Mouse (Mus musculus) stomach, postnatal 0 days (tissue): Measurements from ENCODE around the gene 4833439L19Rik. TPM values are rescaled to one million over a fixed set of nuclear protein-coding genes. Genes with fewer than 3 reads are reported as not detected.
A peak's percentile ranks its signal among the peaks of the same experiment; 100 is the strongest.

ENCODE experiments used
- ATAC-seq: fragments of 200-750 bp; cut with Nextera tagmentation; 2 replicates; pipeline ENCODE4 v1.8.0; 2017; ENCODE audit not compliant: low FRiP score, low TSS enrichment
- DNase-seq: peaks from one replicate; pipeline ENCODE4 v3.0.0-alpha.2; 2016; ENCODE audit warnings: low spot score
- H3K27ac ChIP-seq: fragments of 300-500 bp; sonication (generic); replicated peaks from 2 replicates; pipeline ENCODE4 v1.5.1; 2014; ENCODE audit warnings: mild to moderate bottlenecking, control low read depth
- H3K27me3 ChIP-seq: fragments of 300-500 bp; sonication (generic); 2 replicates; pipeline ENCODE4 v1.6.1; 2014; ENCODE audit warnings: low read length; ENCODE audit not compliant: control insufficient read depth, insufficient read depth
- H3K36me3 ChIP-seq: fragments of 300-500 bp; sonication (generic); 2 replicates; pipeline ENCODE4 v1.6.1; 2014; ENCODE audit warnings: low read length, mixed read lengths; ENCODE audit not compliant: control insufficient read depth, insufficient read depth
- H3K4me1 ChIP-seq: fragments of 300-500 bp; sonication (generic); replicated peaks from 2 replicates; pipeline ENCODE4 v1.6.1; 2014; ENCODE audit warnings: antibody characterized with exemption; ENCODE audit not compliant: control insufficient read depth, insufficient read depth
- H3K4me2 ChIP-seq: fragments of 300-500 bp; sonication (generic); replicated peaks from 2 replicates; pipeline ENCODE4 v1.6.1; 2014; ENCODE audit warnings: low read depth, mild to moderate bottlenecking, control low read depth, moderate library complexity
- H3K4me3 ChIP-seq: fragments of 300-500 bp; sonication (generic); 2 replicates; pipeline ENCODE4 v1.5.1; 2014; ENCODE audit warnings: low read depth, low read length, control low read depth
- H3K9ac ChIP-seq: fragments of 300-500 bp; sonication (generic); 2 replicates; pipeline ENCODE4 v1.6.1; 2014; ENCODE audit warnings: mild to moderate bottlenecking, low read length, control low read depth, mixed read lengths
- H3K9me3 ChIP-seq: fragments of 300-500 bp; sonication (generic); 2 replicates; pipeline ENCODE4 v1.6.1; 2016; ENCODE audit warnings: low read length; ENCODE audit not compliant: control insufficient read depth
- CTCF ChIP-seq: IDR thresholded peaks from 2 replicates; pipeline ENCODE4 v1.5.1; 2016; ENCODE audit warnings: antibody characterized with exemption, low read depth, mild to moderate bottlenecking, moderate library complexity
- EP300 ChIP-seq: optimal IDR thresholded peaks from 2 replicates; pipeline ENCODE3; 2016; ENCODE audit warnings: antibody characterized with exemption
- WGBS: fragments of 180-500 bp; shearing (Covaris S2); extraction: QIAGEN DNeasy Blood & Tissue Kit; methylation state at CpG from one replicate; pipeline ENCODE4 v1.1.7; 2014; 5-methylcytosine and 5-hydroxymethylcytosine counted together
- polyA plus RNA-seq: library from polyadenylated mRNA; unstranded; fragments of >200 nt; fragmentation: Nextera tagmentation; extraction: Ambion mirVana; gene quantifications from 2 replicates; pipeline ENCODE4 v1.2.1, GENCODE M21; 2015

The 4833439L19Rik gene
- polyA plus RNA-seq, 1 experiment from 2014 or later: 87.0 TPM

DNA sequence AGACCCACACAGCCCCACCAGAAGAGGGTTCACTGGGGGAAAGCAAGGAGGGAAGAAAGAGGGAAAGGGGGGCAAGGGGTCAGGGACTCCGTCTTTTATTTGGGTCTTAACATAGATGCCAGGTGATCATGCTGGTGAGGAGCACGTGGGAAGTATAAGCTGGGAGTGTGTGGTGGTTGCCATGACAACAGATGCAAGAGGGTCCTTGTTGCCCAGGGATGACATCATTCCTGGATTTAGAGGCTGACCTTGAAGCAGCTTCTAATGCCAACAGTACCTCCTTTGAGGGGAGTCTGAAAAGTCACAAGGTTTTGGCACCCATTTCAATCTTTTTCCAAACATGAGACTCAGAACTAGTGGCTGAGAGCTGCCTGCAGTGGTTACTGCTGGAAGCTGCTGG is 6.4 kb upstream of the 4833439L19Rik start:
- no peak for DNase-seq

GRCm38 (mm10) chr13:54570736-54571135 is 5.5 kb upstream of the 4833439L19Rik start:
- DNase-seq: no peak
- Histone ChIP-seq H3K4me3 (no peak overlapping the region), H3K4me1 (peaks cover under 1% of the 10 kb centered on the region; the same call in 1 of the 2 replicates), H3K9me3 (no peaks in the 10 kb centered on the region), H3K27me3 (no peaks in the 10 kb centered on the region), H3K9ac (no peak overlapping the region), H3K36me3 (no peaks in the 10 kb centered on the region), H3K27ac (no peak overlapping the region), H3K4me2 (no peak overlapping the region)
- 75% methylated on average over 4 of the region's 4 CpGs for WGBS
- no peak for ATAC-seq
- TF ChIP-seq EP300 (no peak), CTCF (no peak)

More for the DNA sequence above, 6.4 kb upstream of the 4833439L19Rik start:
- no peak for TF ChIP-seq CTCF
- TF ChIP-seq EP300: no peak
- no peak overlapping the region for H3K9ac ChIP-seq
- peaks cover 4% of the 10 kb centered on the region; the same call in 1 of the 2 replicates for H3K4me1 ChIP-seq
- H3K4me2 ChIP-seq: no peak overlapping the region
- H3K36me3 ChIP-seq: no peaks in the 10 kb centered on the region
- H3K27ac ChIP-seq: no peak overlapping the region
- H3K27me3 ChIP-seq: no peaks in the 10 kb centered on the region
- no peak for ATAC-seq
- 31% methylated on average over 2 of the region's 2 CpGs for whole genome bisulfite sequencing
- H3K4me3 ChIP-seq: no peak overlapping the region
- no peaks in the 10 kb centered on the region for H3K9me3 ChIP-seq

GRCm38 (mm10) chr13:54569282-54569681 is 4.0 kb upstream of the 4833439L19Rik start:
- no peaks in the 10 kb centered on the region for H3K36me3 ChIP-seq
- no peaks in the 10 kb centered on the region for H3K27me3 ChIP-seq
- H3K4me2 ChIP-seq: no peak overlapping the region
- no peak overlapping the region for H3K9ac ChIP-seq
- no peak for TF ChIP-seq EP300
- TF ChIP-seq CTCF: no peak
- H3K9me3 ChIP-seq: no peaks in the 10 kb centered on the region
- no peak for ATAC-seq
- H3K4me3 ChIP-seq: no peak overlapping the region
- H3K4me1 ChIP-seq: peaks cover 3% of the 10 kb centered on the region; the same call in 1 of the 2 replicates
- DNase-seq: no peak
- 49% methylated on average over 1 of the region's 1 CpGs for WGBS
- H3K27ac ChIP-seq: no peak overlapping the region

DNA sequence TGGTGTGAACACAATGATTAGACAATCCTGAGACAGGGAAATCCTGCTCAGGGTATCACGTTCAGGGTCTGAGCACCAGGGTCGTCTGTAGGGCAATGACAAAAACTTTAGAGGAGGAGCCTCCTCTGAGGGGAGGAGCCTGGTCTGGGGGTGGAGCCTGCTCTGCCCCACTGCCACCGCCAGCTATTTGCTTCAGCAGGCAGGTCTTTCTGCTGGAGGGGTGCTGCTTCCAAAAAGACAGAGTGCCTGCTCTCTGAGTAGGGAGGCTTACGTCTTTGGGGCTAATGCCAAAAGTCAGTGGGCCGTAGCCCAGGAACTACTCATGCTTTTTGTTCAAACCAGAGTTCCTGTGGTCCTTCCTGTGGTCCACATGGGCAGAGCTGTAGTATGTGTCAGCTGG is 3.1 kb upstream of the 4833439L19Rik start:
- H3K4me3 ChIP-seq: no peak overlapping the region
- peaks cover 3% of the 10 kb centered on the region; the same call in 1 of the 2 replicates for H3K4me1 ChIP-seq
- H3K9me3 ChIP-seq: no peaks in the 10 kb centered on the region
- WGBS: 45% methylated on average over 5 of the region's 5 CpGs
- no peak overlapping the region for H3K9ac ChIP-seq
- H3K27ac ChIP-seq: no peak overlapping the region
- no peak overlapping the region for H3K4me2 ChIP-seq
- TF ChIP-seq CTCF: no peak
- no peak for TF ChIP-seq EP300
- H3K36me3 ChIP-seq: no peaks in the 10 kb centered on the region
- DNase-seq (no peak), ATAC-seq (no peak)
- no peaks in the 10 kb centered on the region for H3K27me3 ChIP-seq

DNA sequence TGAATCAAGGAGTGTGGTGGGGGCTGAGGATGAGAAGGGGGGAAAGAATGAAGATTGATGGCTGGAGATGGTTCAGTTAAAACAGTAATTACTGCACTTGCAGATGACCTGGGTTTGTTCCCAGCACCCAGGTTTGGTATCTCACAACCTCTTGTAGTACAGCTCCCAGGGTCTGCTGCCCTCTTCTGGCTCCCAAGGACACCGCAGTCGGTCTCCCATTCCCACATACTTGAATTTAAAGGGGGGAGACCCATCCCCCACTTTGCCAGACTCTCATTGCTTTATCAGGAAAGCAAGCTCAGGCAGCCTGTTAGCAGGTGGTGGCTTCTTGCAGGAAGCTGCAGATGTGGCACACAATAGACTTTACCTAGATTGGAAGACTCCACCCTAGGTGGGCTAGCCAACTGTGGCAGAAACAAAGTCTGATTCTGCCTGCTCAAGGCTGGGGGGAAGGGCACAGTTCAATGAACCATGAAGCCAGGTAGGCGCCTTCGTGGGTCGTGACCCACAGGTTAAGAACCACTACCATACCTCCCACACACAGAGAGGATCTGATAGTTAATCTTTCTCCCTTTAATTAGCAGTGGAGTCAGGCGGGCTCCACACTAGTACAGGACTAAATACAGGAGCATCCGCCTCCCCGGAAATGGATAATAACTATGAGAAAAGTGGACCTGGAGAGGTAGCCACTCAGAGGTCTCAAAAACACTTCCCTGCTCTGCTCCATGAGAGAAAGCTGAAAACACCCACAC is 535 bp upstream of the 4833439L19Rik start:
- Histone ChIP-seq H3K27ac (0 out of 2 replicates have a peak overlapping the region, but pooled peaks have one; percentile 18), H3K4me2 (peak overlapping the region; percentile 52), H3K36me3 (peaks cover 6% of the 10 kb centered on the region; the same call in 1 of the 2 replicates), H3K4me3 (peak overlapping the region; percentile 95), H3K27me3 (no peaks in the 10 kb centered on the region), H3K9me3 (no peaks in the 10 kb centered on the region), H3K4me1 (peaks cover 3% of the 10 kb centered on the region; the same call in 1 of the 2 replicates), H3K9ac (no peak overlapping the region)
- ATAC-seq (peak; percentile 48; the same call in 1 of the 2 replicates), DNase-seq (peak; percentile 50)
- WGBS: 50% methylated on average over 8 of the region's 8 CpGs
- no peak for TF ChIP-seq EP300
- TF ChIP-seq CTCF: peak; percentile 72
